Mouse (Mus musculus): Measurements from ENCODE around the gene Cd81.
A peak's percentile ranks its signal among the peaks of the same experiment; 100 is the strongest.

Cd81 gene

GRCm38 (mm10) chr7:143049841-143050816, 2.4 kb upstream of the Cd81 start:
- peak; percentile 79 for DNase-seq

- DNase-seq, result peak; percentile 58
These were observed 1.2 kb upstream of the Cd81 start for GRCm38 (mm10) chr7:143051316-143051715.

- DNase-seq, result peak; percentile 84
These were observed 715 bp downstream of the Cd81 start for GRCm38 (mm10) chr7:143053008-143053899.

GRCm38 (mm10) chr7:143053961-143054611, 1.5 kb downstream of the Cd81 start:
- DNase-seq, result peak; percentile 23

- no peak for DNase-seq
These were observed 2.0 kb downstream of the Cd81 start for GRCm38 (mm10) chr7:143054612-143054965.

- no peak for DNase-seq
These were observed 2.5 kb downstream of the Cd81 start for GRCm38 (mm10) chr7:143055001-143055400.

GRCm38 (mm10) chr7:143055499-143056186, 3.1 kb downstream of the Cd81 start:
- peak; percentile 38 for DNase-seq

- no peak for DNase-seq
These were observed 4.5 kb downstream of the Cd81 start for GRCm38 (mm10) chr7:143057023-143057422.

- no peak for DNase-seq
These were observed 5.2 kb downstream of the Cd81 start for GRCm38 (mm10) chr7:143057667-143058220.

GRCm38 (mm10) chr7:143058221-143058697, 5.7 kb downstream of the Cd81 start:
- peak; percentile 69 for DNase-seq

GRCm38 (mm10) chr7:143059202-143059870, 6.8 kb downstream of the Cd81 start:
- peak; percentile 17 for DNase-seq

GRCm38 (mm10) chr7:143062704-143063103, 10.2 kb downstream of the Cd81 start:
- DNase-seq, result peak; percentile 25

GRCm38 (mm10) chr7:143064226-143064625, 11.7 kb downstream of the Cd81 start:
- DNase-seq, result no peak

GRCm38 (mm10) chr7:143065692-143066091, 13.2 kb downstream of the Cd81 start:
- no peak for DNase-seq

- no peak for DNase-seq
These were observed 14.9 kb downstream of the Cd81 start for GRCm38 (mm10) chr7:143067469-143067868.

- no peak for DNase-seq
These were observed 15.4 kb downstream of the Cd81 start for GRCm38 (mm10) chr7:143067897-143068296.

GRCm38 (mm10) chr7:143068316-143068881, 15.9 kb downstream of the Cd81 start:
- DNase-seq, result no peak

- DNase-seq, result peak; percentile 99
These were observed 16.5 kb downstream of the Cd81 start, which contains the start of gene Tssc4 for GRCm38 (mm10) chr7:143068882-143069591. Tssc4 (plus strand) TSS chr7:143069249.

GRCm38 (mm10) chr7:143069751-143070400, 17.3 kb downstream of the Cd81 start:
- DNase-seq, result peak; percentile 14

All from kidney, postnatal 14 days (tissue).